Mouse (Mus musculus): ENCODE measurements around the gene Rwdd2a. TPM values are rescaled to one million over a fixed set of nuclear protein-coding genes. Genes with fewer than 3 reads are reported as not detected.

Rwdd2a gene
- polyA plus RNA-seq (2016; fragmentation: Nextera tagmentation; extraction: Ambion mirVana) = 3.9 and 4.1 TPM in 2 replicates

DNA sequence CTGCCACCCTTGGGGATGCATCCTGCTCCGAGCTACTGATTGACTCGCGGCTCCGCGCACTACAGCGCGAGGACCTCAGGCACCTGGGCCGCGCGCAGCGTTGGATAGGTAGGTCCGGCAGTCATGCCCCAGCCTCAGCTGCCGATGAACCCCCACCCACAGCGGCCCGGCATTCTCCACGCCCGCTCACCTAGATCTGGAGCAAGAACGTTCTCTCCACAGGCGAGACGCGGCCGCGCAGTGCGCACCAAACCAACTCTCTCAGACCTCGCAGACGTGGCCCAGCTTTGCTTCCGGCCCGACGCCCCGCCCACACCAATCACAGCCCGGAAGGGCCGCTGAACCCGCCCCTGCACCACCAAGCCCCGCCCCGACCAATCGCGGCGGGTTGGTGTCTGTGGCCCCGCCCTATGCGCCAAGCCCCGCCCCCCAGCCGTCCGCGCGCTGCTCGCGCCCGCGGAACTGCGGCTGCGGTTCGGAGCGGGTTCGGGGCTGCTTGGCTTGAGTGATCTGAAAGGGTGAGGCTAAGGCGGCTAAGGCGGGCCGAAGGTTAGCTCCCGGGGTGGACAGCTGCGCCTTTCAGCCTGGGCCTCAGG is at the start of gene Rwdd2a, which contains the start of gene Pgm3:
TSS of gene Rwdd2a (plus strand) at position 452 of the 596 bp plus-strand sequence.
TSS of gene Pgm3 (minus strand) at position 303 of the 596 bp plus-strand sequence.
- peak; percentile 94 for DNase-seq (ENCODE audit: extremely low spot score, low spot score)
- H3K9me3 ChIP-seq = no peaks in the 10 kb centered on the region
- peak within 1 kb of the TSS; percentile 83 for H3K27ac ChIP-seq
- peaks cover 26% of the 10 kb centered on the region for H3K4me1 ChIP-seq
- peaks cover 20% of the 10 kb centered on the region for H3K36me3 ChIP-seq (replicated peaks)
- peak within 1 kb of the TSS; percentile 74 for H3K4me3 ChIP-seq
- under 1% methylated on average over 59 of the region's 59 CpGs for WGBS
- no peaks in the 10 kb centered on the region for H3K27me3 ChIP-seq (ENCODE audit: poor library complexity, severe bottlenecking)

DNA sequence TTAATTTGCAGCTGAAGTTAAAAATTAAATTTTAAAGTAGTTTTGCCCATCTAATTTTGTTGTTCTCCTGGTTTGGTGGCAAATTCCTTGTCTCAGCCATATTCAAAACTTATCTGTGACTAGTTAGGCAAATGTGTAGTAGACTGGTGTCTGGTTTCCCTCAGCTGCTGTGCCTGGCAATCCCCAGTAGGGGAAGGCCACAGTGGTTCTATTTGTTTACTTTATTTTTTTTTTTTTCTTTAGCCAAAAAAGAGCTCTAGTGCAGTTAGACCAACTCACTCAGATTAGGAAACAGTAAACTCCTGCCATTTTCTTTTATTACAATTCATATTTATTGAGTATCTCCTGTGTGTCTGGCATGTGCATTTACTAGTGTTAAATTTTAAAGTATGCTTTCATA is 49.5 kb upstream of the Rwdd2a start:
- H3K4me3 ChIP-seq = no peak overlapping the region
- H3K27ac ChIP-seq = no peak overlapping the region
- H3K36me3 ChIP-seq (replicated peaks) = peaks cover 13% of the 10 kb centered on the region; the same call in 1 of the 2 replicates
- no peaks in the 10 kb centered on the region for H3K9me3 ChIP-seq
- H3K27me3 ChIP-seq (ENCODE audit: poor library complexity, severe bottlenecking) = no peaks in the 10 kb centered on the region
- DNase-seq (ENCODE audit: extremely low spot score, low spot score) = no peak
- H3K4me1 ChIP-seq = no peaks in the 10 kb centered on the region

DNA sequence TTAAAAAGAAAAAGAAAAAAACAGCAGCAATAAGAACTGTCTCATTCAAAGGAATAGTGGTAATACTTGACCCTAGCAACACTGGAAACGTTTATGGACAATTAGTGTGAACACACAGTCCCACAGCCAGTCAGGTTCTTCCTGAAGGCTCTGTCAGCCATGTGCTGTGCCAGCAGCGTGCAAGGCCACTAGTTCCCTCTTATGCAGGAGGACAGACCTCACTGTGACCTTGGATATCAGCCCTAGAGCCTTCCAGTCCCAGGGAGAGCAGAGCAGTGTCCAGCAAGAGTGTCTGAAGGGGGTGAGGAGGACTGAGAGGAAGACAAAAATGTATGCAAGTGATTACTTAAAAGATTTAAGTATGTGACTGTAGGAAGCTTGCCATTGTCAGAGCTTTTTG is 46.2 kb upstream of the Rwdd2a start:
- H3K27me3 ChIP-seq (ENCODE audit: poor library complexity, severe bottlenecking) = no peaks in the 10 kb centered on the region
- H3K27ac ChIP-seq = no peak overlapping the region
- H3K9me3 ChIP-seq = no peaks in the 10 kb centered on the region
- peaks cover 9% of the 10 kb centered on the region; the same call in 1 of the 2 replicates for H3K36me3 ChIP-seq (replicated peaks)
- H3K4me1 ChIP-seq = no peaks in the 10 kb centered on the region
- no peak overlapping the region for H3K4me3 ChIP-seq
- DNase-seq (ENCODE audit: extremely low spot score, low spot score) = no peak
- WGBS = 83% methylated on average over 2 of the region's 2 CpGs

DNA sequence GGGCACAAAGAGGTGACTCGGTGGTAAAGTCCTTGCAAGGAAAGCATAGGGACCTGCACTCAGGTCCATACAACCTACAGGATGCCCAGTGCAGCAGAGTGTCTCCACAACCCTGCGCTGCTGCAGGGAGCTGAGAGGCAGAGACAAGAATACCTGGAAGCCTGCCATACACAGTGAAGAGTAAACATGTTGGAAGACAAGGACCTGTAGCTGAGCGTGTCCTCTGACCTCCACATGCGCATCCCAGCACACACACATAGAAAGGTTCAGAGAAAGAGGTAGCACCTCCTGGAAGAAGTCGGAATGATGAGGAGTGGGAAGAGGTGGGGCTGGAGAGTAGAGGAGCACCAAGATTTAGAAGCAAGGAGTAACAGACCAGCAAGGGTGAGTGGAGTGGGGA is 37.7 kb upstream of the Rwdd2a start:
- DNase-seq (ENCODE audit: extremely low spot score, low spot score) = no peak
- Histone ChIP-seq H3K4me1 (no peaks in the 10 kb centered on the region), H3K36me3 (replicated peaks) (peaks cover 12% of the 10 kb centered on the region), H3K9me3 (no peaks in the 10 kb centered on the region), H3K27me3 (ENCODE audit: poor library complexity, severe bottlenecking) (no peaks in the 10 kb centered on the region), H3K4me3 (no peak overlapping the region), H3K27ac (no peak overlapping the region)
- WGBS = 91% methylated on average over 5 of the region's 5 CpGs

DNA sequence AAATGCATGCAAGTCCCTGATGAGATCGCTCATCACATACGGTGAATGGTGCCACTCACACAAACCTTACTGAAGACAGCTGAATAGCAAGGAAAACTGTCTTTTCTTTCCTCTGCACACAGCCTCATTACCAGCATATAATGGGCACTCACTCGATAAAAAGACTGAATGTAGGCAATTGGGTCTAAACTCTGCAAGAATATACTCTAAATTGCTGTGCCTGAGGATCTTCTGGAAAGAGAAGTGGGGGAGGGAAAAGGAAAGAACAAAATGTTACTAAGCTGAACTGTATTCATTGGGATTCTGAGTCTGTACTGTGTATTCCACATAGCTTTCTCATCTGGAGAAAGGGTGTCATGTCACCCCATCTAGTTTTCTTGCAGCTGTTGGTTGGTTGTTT is 28.3 kb upstream of the Rwdd2a start:
- DNase-seq (ENCODE audit: extremely low spot score, low spot score) = no peak
- Histone ChIP-seq H3K4me3 (no peak overlapping the region), H3K9me3 (no peaks in the 10 kb centered on the region), H3K36me3 (replicated peaks) (peaks cover 45% of the 10 kb centered on the region), H3K4me1 (peaks cover 3% of the 10 kb centered on the region; the same call in 1 of the 2 replicates), H3K27ac (no peak overlapping the region), H3K27me3 (ENCODE audit: poor library complexity, severe bottlenecking) (no peaks in the 10 kb centered on the region)
- WGBS = 92% methylated on average over 3 of the region's 3 CpGs

DNA sequence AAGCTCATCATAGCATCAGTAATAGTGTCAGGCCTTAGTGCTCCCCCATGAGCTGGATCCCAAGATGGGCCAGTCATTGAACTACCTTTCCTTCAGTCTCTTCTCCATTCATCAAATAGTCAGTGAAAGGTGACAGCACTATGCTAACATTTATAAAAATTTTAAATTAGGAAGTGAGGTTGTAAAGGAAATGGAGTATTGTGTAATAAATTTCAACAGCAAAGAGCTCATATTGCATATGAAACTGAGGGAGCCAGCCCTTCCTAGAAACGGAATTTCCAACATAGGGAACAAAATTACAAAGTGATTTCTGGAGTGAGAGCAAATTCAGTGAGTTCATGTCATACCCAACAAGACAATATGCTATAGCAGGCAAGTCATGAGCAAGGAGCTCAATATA is 27.2 kb upstream of the Rwdd2a start:
- Histone ChIP-seq H3K36me3 (replicated peaks) (peaks cover 57% of the 10 kb centered on the region), H3K27me3 (ENCODE audit: poor library complexity, severe bottlenecking) (no peaks in the 10 kb centered on the region), H3K27ac (no peak overlapping the region), H3K4me3 (no peak overlapping the region), H3K9me3 (no peaks in the 10 kb centered on the region), H3K4me1 (peaks cover 3% of the 10 kb centered on the region; the same call in 1 of the 2 replicates)
- WGBS = 83% methylated on average over 1 of the region's 1 CpGs
- DNase-seq (ENCODE audit: extremely low spot score, low spot score) = no peak

DNA sequence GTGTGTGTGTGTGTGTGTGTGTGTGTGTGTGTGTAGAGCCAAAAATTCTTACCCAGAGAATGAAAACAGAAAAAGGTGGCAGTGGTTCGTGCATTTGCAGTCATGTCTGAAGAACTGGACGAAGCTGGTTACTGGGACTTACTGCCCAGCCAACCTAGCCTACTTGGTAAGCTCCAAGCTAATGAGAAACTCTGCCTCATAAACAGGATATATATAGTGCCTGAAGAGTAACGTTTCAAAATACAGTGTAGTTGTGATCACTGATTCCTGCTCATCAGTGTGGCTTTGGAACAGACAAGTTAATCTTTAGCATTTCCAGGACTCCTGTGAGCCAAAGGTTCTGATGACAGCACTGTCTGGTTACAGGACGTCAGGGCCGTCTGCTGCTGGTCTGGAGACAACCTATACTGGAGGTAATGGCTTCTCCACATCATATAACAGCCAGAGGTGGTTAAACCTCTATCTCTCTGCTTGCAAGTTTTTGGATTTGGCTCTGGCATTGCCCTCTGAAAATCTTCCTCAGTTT is 22.1 kb upstream of the Rwdd2a start:
- DNase-seq (ENCODE audit: extremely low spot score, low spot score) = no peak
- H3K4me1 ChIP-seq = no peaks in the 10 kb centered on the region
- H3K27ac ChIP-seq = no peak overlapping the region
- H3K27me3 ChIP-seq (ENCODE audit: poor library complexity, severe bottlenecking) = no peaks in the 10 kb centered on the region
- H3K9me3 ChIP-seq = no peaks in the 10 kb centered on the region
- WGBS = 91% methylated on average over 5 of the region's 5 CpGs
- peaks cover 51% of the 10 kb centered on the region for H3K36me3 ChIP-seq (replicated peaks)
- no peak overlapping the region for H3K4me3 ChIP-seq

DNA sequence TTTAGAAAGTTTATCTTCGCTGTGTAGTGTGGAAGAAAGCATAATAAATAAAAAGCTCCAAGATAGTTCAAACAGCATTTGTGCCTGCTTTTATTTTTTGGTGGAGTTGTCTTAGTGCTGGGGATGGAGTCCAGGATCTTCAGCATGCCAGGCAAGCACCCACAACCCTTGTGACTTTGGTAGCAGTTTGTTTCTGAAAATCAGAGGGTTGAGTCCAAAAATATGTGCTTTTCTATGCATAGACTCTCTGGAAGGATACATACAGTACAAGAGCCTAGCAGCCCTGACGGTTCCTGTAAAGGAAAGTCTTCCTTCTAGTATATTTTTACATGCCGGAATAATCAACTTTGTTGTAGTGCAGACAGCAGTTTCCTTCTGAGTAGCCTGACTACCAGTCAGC is 21.1 kb upstream of the Rwdd2a start:
- Histone ChIP-seq H3K36me3 (replicated peaks) (peaks cover 60% of the 10 kb centered on the region), H3K27me3 (ENCODE audit: poor library complexity, severe bottlenecking) (no peaks in the 10 kb centered on the region), H3K4me3 (no peak overlapping the region), H3K4me1 (no peaks in the 10 kb centered on the region), H3K27ac (no peak overlapping the region), H3K9me3 (no peaks in the 10 kb centered on the region)
- DNase-seq (ENCODE audit: extremely low spot score, low spot score) = no peak
- WGBS = 88% methylated on average over 3 of the region's 3 CpGs

DNA sequence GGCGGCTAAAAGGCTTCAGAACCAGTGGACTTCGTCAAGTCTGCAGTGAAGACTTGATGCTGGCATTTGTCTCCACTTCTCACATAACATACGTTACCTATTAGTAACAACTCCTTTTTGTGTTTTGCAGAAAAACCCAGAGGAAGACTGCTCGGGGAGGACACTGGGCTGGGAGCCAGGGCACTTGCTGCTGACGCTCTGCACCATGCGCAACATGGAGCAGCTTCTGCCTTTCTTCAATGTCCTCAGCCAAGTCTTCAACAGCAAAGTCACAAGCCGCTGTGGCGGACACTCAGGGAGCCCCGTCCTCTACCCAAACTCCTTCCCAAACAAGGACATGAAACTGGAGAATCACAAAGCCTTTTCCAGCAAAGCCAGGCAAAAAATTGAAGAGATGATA is 17.9 kb upstream of the Rwdd2a start:
- no peaks in the 10 kb centered on the region for H3K27me3 ChIP-seq (ENCODE audit: poor library complexity, severe bottlenecking)
- DNase-seq (ENCODE audit: extremely low spot score, low spot score) = no peak
- peaks cover 81% of the 10 kb centered on the region for H3K36me3 ChIP-seq (replicated peaks)
- no peaks in the 10 kb centered on the region for H3K9me3 ChIP-seq
- 89% methylated on average over 9 of the region's 9 CpGs for WGBS
- H3K4me1 ChIP-seq = no peaks in the 10 kb centered on the region
- no peak overlapping the region for H3K27ac ChIP-seq
- H3K4me3 ChIP-seq = no peak overlapping the region

DNA sequence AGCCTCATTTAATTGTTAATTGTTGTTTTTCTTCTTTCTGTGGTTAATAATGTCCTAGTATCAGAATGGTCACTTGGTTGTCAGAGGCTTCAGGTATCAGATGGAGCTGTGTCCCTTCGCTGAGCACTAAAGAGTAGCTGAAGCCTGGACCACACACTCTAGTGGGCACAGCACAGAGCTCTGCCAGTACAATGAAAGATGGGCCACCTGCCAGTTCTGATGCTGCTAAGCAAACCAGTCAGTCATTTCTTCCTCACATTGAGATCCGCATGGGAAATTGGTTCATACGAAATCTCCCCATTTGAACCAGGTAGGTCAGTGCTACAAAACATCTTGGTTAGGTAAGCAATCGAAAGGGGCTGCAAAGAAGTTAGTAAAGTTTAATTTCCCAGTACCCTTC is 17.1 kb upstream of the Rwdd2a start:
- Histone ChIP-seq H3K36me3 (replicated peaks) (peaks cover 81% of the 10 kb centered on the region), H3K4me1 (no peaks in the 10 kb centered on the region), H3K27me3 (ENCODE audit: poor library complexity, severe bottlenecking) (no peaks in the 10 kb centered on the region), H3K27ac (no peak overlapping the region), H3K4me3 (no peak overlapping the region), H3K9me3 (no peaks in the 10 kb centered on the region)
- DNase-seq (ENCODE audit: extremely low spot score, low spot score) = no peak
- WGBS = 96% methylated on average over 4 of the region's 4 CpGs

DNA sequence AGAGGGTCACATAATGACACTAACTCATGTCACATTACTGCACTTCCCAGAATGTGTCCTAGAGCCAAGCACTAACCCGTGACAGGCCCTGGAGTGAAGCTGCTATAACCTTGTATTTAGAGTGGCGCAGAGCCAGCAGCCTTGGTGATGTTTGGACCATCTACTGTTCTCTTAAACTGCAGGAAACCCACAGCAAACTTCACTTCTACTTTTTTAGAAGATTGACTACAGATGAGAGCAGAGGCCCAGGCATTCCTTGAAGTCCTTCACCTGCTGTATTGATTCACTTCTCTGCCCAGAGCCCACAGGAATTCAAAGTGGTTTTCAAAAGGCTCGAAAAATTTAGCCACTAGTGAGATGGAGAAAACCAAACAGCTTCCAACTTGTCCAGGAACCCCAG is 11.2 kb upstream of the Rwdd2a start:
- Histone ChIP-seq H3K27me3 (ENCODE audit: poor library complexity, severe bottlenecking) (no peaks in the 10 kb centered on the region), H3K4me1 (no peaks in the 10 kb centered on the region), H3K9me3 (no peaks in the 10 kb centered on the region), H3K36me3 (replicated peaks) (peaks cover 93% of the 10 kb centered on the region), H3K27ac (no peak overlapping the region), H3K4me3 (no peak overlapping the region)
- DNase-seq (ENCODE audit: extremely low spot score, low spot score) = no peak
- WGBS = 92% methylated on average over 3 of the region's 3 CpGs

DNA sequence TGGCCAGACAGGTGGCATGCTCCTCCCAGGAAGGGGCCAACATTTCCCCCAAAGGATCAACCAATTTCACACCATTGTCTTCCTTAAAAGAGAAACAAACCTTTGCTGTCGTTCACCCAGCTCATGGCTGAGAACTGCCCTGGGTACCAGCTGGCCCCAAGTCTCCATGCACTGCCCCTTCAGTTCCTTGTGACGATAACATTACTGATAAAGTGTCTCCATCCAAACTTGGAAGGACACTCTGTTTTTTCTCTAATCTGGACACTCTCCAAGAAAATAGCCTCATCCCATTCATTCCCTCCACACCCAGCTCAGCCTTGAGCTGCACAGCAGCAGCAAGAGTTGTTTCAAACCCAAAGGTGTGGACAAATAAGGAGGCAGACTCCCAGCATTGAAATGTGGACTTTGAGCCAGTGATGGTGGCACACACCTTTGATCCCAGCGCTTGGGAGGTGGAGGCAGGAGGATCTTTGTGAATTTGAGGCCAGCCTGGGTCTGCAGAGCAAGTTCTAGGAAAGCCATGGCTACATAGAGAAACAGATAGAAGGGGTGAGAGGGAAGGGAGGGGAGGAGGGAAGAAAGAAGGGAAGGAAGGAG is 2.4 kb upstream of the Rwdd2a start:
- DNase-seq (ENCODE audit: extremely low spot score, low spot score) = no peak
- 94% methylated on average over 3 of the region's 3 CpGs for WGBS
- H3K27me3 ChIP-seq (ENCODE audit: poor library complexity, severe bottlenecking) = no peaks in the 10 kb centered on the region

DNA sequence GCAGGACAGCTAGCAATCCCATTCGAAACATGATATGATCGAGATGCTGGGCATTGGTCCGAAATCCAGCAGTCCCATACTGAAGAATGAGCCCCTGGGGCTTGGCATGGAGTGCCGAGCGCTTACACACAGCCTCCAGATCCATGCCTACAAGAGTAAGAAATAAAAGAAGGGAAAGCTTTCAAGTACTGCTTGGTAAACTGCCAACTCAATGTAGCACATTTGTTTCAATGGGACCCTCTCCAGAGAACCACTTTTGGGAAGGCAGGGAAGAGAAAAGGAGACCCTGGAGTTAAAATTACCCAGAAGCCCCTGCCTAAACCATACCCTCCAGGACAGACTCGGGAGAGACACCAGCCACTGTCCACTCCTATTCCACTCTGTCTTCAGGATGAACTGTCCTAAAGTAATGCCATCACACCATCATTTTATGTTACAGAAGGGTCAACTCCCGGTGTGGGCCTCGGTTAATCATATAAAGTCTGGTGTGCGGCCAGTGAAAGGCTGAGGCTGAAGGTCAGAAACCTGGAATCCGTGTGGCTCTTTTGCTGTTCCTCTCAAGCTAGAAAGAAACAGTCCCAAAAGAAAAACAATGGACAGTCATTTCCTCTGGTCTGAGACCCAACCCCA is 1.4 kb upstream of the Rwdd2a start:
- peaks cover 22% of the 10 kb centered on the region for H3K4me1 ChIP-seq
- no peak overlapping the region for H3K27ac ChIP-seq
- no peak for DNase-seq (ENCODE audit: extremely low spot score, low spot score)
- peak overlapping the region; percentile 74; the same call in 1 of the 2 replicates for H3K4me3 ChIP-seq
- H3K36me3 ChIP-seq (replicated peaks) = peaks cover 31% of the 10 kb centered on the region
- no peaks in the 10 kb centered on the region for H3K9me3 ChIP-seq
- no peaks in the 10 kb centered on the region for H3K27me3 ChIP-seq (ENCODE audit: poor library complexity, severe bottlenecking)
- WGBS = 89% methylated on average over 10 of the region's 10 CpGs

More for the DNA sequence above, 2.4 kb upstream of the Rwdd2a start:
- Histone ChIP-seq H3K9me3 (no peaks in the 10 kb centered on the region), H3K36me3 (replicated peaks) (peaks cover 41% of the 10 kb centered on the region), H3K4me1 (peaks cover 22% of the 10 kb centered on the region), H3K27ac (no peak overlapping the region), H3K4me3 (no peak overlapping the region)
